Mouse (Mus musculus): Measurements from ENCODE around the gene Bckdk.
"Not testable (repeated sequence)": the region's sequence is repeated elsewhere in the genome, so short reads cannot be mapped to it uniquely, and the experiment has no call there.

Gene Bckdk

GRCm38 (mm10) chr7:127931351-127932135, 27.7 kb downstream of the Bckdk start:
- no peak for DNase-seq (ENCODE audit: low spot score in 2 of 2)

GRCm38 (mm10) chr7:127932273-127933031, 28.6 kb downstream of the Bckdk start:
- no peak for DNase-seq (ENCODE audit: low spot score in 2 of 2)

GRCm38 (mm10) chr7:127934075-127934474, 30.2 kb downstream of the Bckdk start:
- no peak for DNase-seq (ENCODE audit: low spot score in 2 of 2)

- peak; percentile 92 to 97 for DNase-seq (ENCODE audit: low spot score in 2 of 2)
These were observed 31.3 kb downstream of the Bckdk start for GRCm38 (mm10) chr7:127935028-127935722.

- DNase-seq (ENCODE audit: low spot score in 2 of 2) = no peak
These were observed 31.9 kb downstream of the Bckdk start for GRCm38 (mm10) chr7:127935748-127936159.

GRCm38 (mm10) chr7:127936216-127936884, 32.5 kb downstream of the Bckdk start:
- no peak for DNase-seq (ENCODE audit: low spot score in 2 of 2)

- not testable (repeated sequence) for DNase-seq (ENCODE audit: low spot score in 2 of 2)
These were observed 38.2 kb downstream of the Bckdk start for GRCm38 (mm10) chr7:127942097-127942496.

GRCm38 (mm10) chr7:127944614-127945013, 40.7 kb downstream of the Bckdk start:
- no peak for DNase-seq (ENCODE audit: low spot score in 2 of 2)

GRCm38 (mm10) chr7:127946470-127947023, 42.7 kb downstream of the Bckdk start, which contains the start of gene Prss36:
Gene Prss36, minus strand, starts transcription at chr7:127946725.
- DNase-seq (ENCODE audit: low spot score in 2 of 2) = no peak

GRCm38 (mm10) chr7:127952864-127953581, 49.1 kb downstream of the Bckdk start:
- DNase-seq (ENCODE audit: low spot score in 2 of 2) = peak in 1 of 2 experiments; percentile 35

- DNase-seq (ENCODE audit: low spot score in 2 of 2) = no peak
These were observed 55.5 kb downstream of the Bckdk start for GRCm38 (mm10) chr7:127959364-127959763.

All from thymus, postnatal 10 days (tissue).